Mouse (Mus musculus) MEL (cell line): ENCODE data around the gene Gatad1. TPM values are rescaled to one million over a fixed set of nuclear protein-coding genes. Genes with fewer than 3 reads are reported as not detected.

ENCODE experiments used
- DNase-seq: peaks from one replicate; pipeline ENCODE4 v3.0.0; 2011; ENCODE audit warnings: low read depth, low spot score
- H3K27ac ChIP-seq: 2 replicates; pipeline ENCODE4 v1.5.1; 2012; ENCODE audit warnings: low read depth, mild to moderate bottlenecking, control low read depth, low read length, moderate library complexity; ENCODE audit not compliant: control insufficient read depth
- H3K27me3 ChIP-seq, 2 experiments: fragments of 150-350 bp in 1 of 2; sonication (generic) in 1 of 2; 2 replicates each; pipeline ENCODE4 v1.6.1; 2012; ENCODE audit warnings: low read length in 2 of 2, mild to moderate bottlenecking in 2 of 2, improper control_type of control experiment in 1 of 2, moderate library complexity in 1 of 2; ENCODE audit not compliant: insufficient read depth in 2 of 2, control insufficient read depth in 1 of 2
- H3K36me3 ChIP-seq, 2 experiments: 2 replicates each; pipeline ENCODE4 v1.6.1; 2012 to 2014; ENCODE audit warnings: low read length in 2 of 2, improper control_type of control experiment in 1 of 2, inconsistent platforms in 1 of 2, mild to moderate bottlenecking in 1 of 2; ENCODE audit not compliant: insufficient read depth in 2 of 2, control insufficient read depth in 1 of 2
- H3K4me1 ChIP-seq, 2 experiments: fragments of 150-350 bp in 1 of 2; sonication (generic) in 1 of 2; 2 replicates each; pipeline ENCODE4 v1.6.1; 2012; ENCODE audit warnings: low read length in 2 of 2, improper control_type of control experiment in 1 of 2, mild to moderate bottlenecking in 1 of 2; ENCODE audit not compliant: insufficient read depth in 2 of 2, control insufficient read depth in 1 of 2
- H3K4me3 ChIP-seq, 2 experiments: fragments of 150-350 bp in 1 of 2; sonication (generic) in 1 of 2; 2 replicates each; pipeline ENCODE4 v1.5.1; 2012; ENCODE audit warnings: low read depth in 2 of 2, low read length in 2 of 2, mild to moderate bottlenecking in 2 of 2, moderate library complexity in 2 of 2, control low read depth in 1 of 2, improper control_type of control experiment in 1 of 2; ENCODE audit not compliant: control insufficient read depth in 1 of 2, insufficient read depth in 1 of 2
- H3K79me2 ChIP-seq: 2 replicates; pipeline ENCODE4 v1.6.1; 2012; ENCODE audit warnings: mild to moderate bottlenecking, low read length, moderate library complexity; ENCODE audit not compliant: control insufficient read depth, poor library complexity, insufficient read depth
- H3K9ac ChIP-seq: 2 replicates; pipeline ENCODE4 v1.6.1; 2012; ENCODE audit warnings: low read depth, mild to moderate bottlenecking, control low read depth, low read length, moderate library complexity; ENCODE audit not compliant: control insufficient read depth, poor library complexity, severe bottlenecking
- H3K9me3 ChIP-seq: fragments of 150-350 bp; sonication (generic); replicated peaks from 2 replicates; pipeline ENCODE4 v1.6.1; 2012; ENCODE audit warnings: mild to moderate bottlenecking, low read length, improper control_type of control experiment, moderate library complexity; ENCODE audit not compliant: insufficient read depth
- BHLHE40 ChIP-seq: IDR thresholded peaks from 2 replicates; pipeline ENCODE4 v1.6.1; 2012; ENCODE audit warnings: low read depth, mild to moderate bottlenecking, inconsistent platforms, low read length, improper control_type of control experiment, borderline replicate concordance
- CHD1 ChIP-seq: IDR thresholded peaks from 2 replicates; pipeline ENCODE4 v1.6.1; 2012; ENCODE audit warnings: low read depth, mild to moderate bottlenecking, inconsistent platforms, low read length, improper control_type of control experiment
- CHD2 ChIP-seq: IDR thresholded peaks from 2 replicates; pipeline ENCODE4 v1.6.1; 2011; ENCODE audit warnings: low read length, improper control_type of control experiment
- CTCF ChIP-seq, 3 experiments: IDR thresholded peaks in 2 of 3; conservative IDR thresholded peaks in 1 of 3; 2 replicates each; pipeline ENCODE4 v1.5.1; 2011 to 2012; ENCODE audit warnings: low read length in 3 of 3, low read depth in 2 of 3, mild to moderate bottlenecking in 2 of 3, improper control_type of control experiment in 1 of 3, inconsistent platforms in 1 of 3, mixed read lengths in 1 of 3, moderate library complexity in 1 of 3; ENCODE audit not compliant: control insufficient read depth in 1 of 3, insufficient read depth in 1 of 3, poor library complexity in 1 of 3, severe bottlenecking in 1 of 3
- E2F4 ChIP-seq: IDR thresholded peaks from 2 replicates; pipeline ENCODE4 v1.6.1; 2011; ENCODE audit warnings: low read depth, low read length, improper control_type of control experiment, borderline replicate concordance
- EP300 ChIP-seq, 2 experiments: IDR thresholded peaks; 2 replicates each; pipeline ENCODE4 v1.6.1; 2011; ENCODE audit warnings: improper control_type of control experiment in 2 of 2, low read length in 2 of 2, low read depth in 1 of 2, mild to moderate bottlenecking in 1 of 2
- GABPA ChIP-seq: IDR thresholded peaks from 2 replicates; pipeline ENCODE4 v1.6.1; 2012; ENCODE audit warnings: low read depth, mild to moderate bottlenecking, inconsistent platforms, low read length, improper control_type of control experiment, moderate library complexity
- GATA1 ChIP-seq: IDR thresholded peaks from 2 replicates; pipeline ENCODE4 v1.6.1; 2011; ENCODE audit warnings: low read depth, low read length, improper control_type of control experiment
- HCFC1 ChIP-seq: IDR thresholded peaks from 2 replicates; pipeline ENCODE4 v1.6.1; 2012; ENCODE audit warnings: low read depth, mild to moderate bottlenecking, inconsistent platforms, low read length, improper control_type of control experiment, moderate library complexity
- JUND ChIP-seq: IDR thresholded peaks from 2 replicates; pipeline ENCODE4 v1.6.1; 2011; ENCODE audit warnings: low read depth, mild to moderate bottlenecking, improper control_type of control experiment, low read length
- KAT2A ChIP-seq: conservative IDR thresholded peaks from 2 replicates; pipeline ENCODE4 v1.6.1; 2012; ENCODE audit warnings: low read depth, low read length, improper control_type of control experiment, inconsistent platforms
- MAFK ChIP-seq: IDR thresholded peaks from 2 replicates; pipeline ENCODE4 v1.6.1; 2011; ENCODE audit warnings: low read depth, mild to moderate bottlenecking, low read length, improper control_type of control experiment, borderline replicate concordance
- MAX ChIP-seq: IDR thresholded peaks from 2 replicates; pipeline ENCODE4 v1.6.1; 2011; ENCODE audit warnings: low read length, improper control_type of control experiment
- MAZ ChIP-seq: IDR thresholded peaks from 2 replicates; pipeline ENCODE4 v1.6.1; 2012; ENCODE audit warnings: low read depth, mild to moderate bottlenecking, inconsistent platforms, low read length, improper control_type of control experiment
- MEF2A ChIP-seq: IDR thresholded peaks from 2 replicates; pipeline ENCODE4 v1.6.1; 2014; ENCODE audit warnings: low read depth, mild to moderate bottlenecking, inconsistent platforms, low read length, improper control_type of control experiment; ENCODE audit not compliant: poor library complexity, insufficient replicate concordance, severe bottlenecking; ENCODE audit errors: extremely low read depth
- MXI1 ChIP-seq: IDR thresholded peaks from 2 replicates; pipeline ENCODE4 v1.6.1; 2011; ENCODE audit warnings: mild to moderate bottlenecking, low read depth, low read length, improper control_type of control experiment
- MYC ChIP-seq: IDR thresholded peaks from 2 replicates; pipeline ENCODE4 v1.6.1; 2011; ENCODE audit warnings: low read depth, mild to moderate bottlenecking, low read length, improper control_type of control experiment, moderate library complexity
- NELFE ChIP-seq: IDR thresholded peaks from 2 replicates; pipeline ENCODE4 v1.6.1; 2011; ENCODE audit warnings: low read depth, low read length, improper control_type of control experiment
- NRF1 ChIP-seq: IDR thresholded peaks from 2 replicates; pipeline ENCODE4 v1.6.1; 2014; ENCODE audit warnings: low read depth, mild to moderate bottlenecking, inconsistent platforms, low read length, improper control_type of control experiment, moderate library complexity; ENCODE audit not compliant: poor library complexity, insufficient read depth, severe bottlenecking
- POLR2A ChIP-seq, 2 experiments: IDR thresholded peaks; 2 replicates each; pipeline ENCODE4 v1.6.1; 2011 to 2012; ENCODE audit warnings: low read length in 2 of 2, mild to moderate bottlenecking in 2 of 2, control low read depth in 1 of 2, improper control_type of control experiment in 1 of 2, low read depth in 1 of 2, moderate library complexity in 1 of 2; ENCODE audit not compliant: control insufficient read depth in 1 of 2, insufficient read depth in 1 of 2, poor library complexity in 1 of 2
- POLR2AphosphoS2 ChIP-seq: IDR thresholded peaks from 2 replicates; pipeline ENCODE4 v1.6.1; 2011; ENCODE audit warnings: low read length, improper control_type of control experiment
- POLR2AphosphoS5 ChIP-seq: IDR thresholded peaks from 2 replicates; pipeline ENCODE4 v1.6.1; 2012; ENCODE audit warnings: low read depth, borderline replicate concordance, mild to moderate bottlenecking, inconsistent platforms, low read length, moderate library complexity, mixed read lengths
- RAD21 ChIP-seq: IDR thresholded peaks from 2 replicates; pipeline ENCODE4 v1.6.1; 2011; ENCODE audit warnings: mild to moderate bottlenecking, low read depth, low read length, improper control_type of control experiment
- RCOR1 ChIP-seq: IDR thresholded peaks from 2 replicates; pipeline ENCODE4 v1.6.1; 2012; ENCODE audit warnings: low read depth, mild to moderate bottlenecking, inconsistent platforms, low read length, improper control_type of control experiment
- SIN3A ChIP-seq: IDR thresholded peaks from 2 replicates; pipeline ENCODE4 v1.6.1; 2012; ENCODE audit warnings: low read length, improper control_type of control experiment, inconsistent platforms
- SMC3 ChIP-seq: IDR thresholded peaks from 2 replicates; pipeline ENCODE4 v1.6.1; 2011; ENCODE audit warnings: low read depth, low read length, improper control_type of control experiment
- TAL1 ChIP-seq: IDR thresholded peaks from 2 replicates; pipeline ENCODE4 v1.6.1; 2012; ENCODE audit warnings: mild to moderate bottlenecking, inconsistent platforms, low read length, moderate library complexity, mixed read lengths
- TBP ChIP-seq: IDR thresholded peaks from 2 replicates; pipeline ENCODE4 v1.8.0; 2011; ENCODE audit warnings: low read depth, low read length, improper control_type of control experiment
- TCF12 ChIP-seq: IDR thresholded peaks from 2 replicates; pipeline ENCODE4 v1.6.1; 2014; ENCODE audit warnings: low read depth, mild to moderate bottlenecking, inconsistent platforms, low read length, improper control_type of control experiment, moderate library complexity
- UBTF ChIP-seq: IDR thresholded peaks from 2 replicates; pipeline ENCODE4 v1.6.1; 2012; ENCODE audit warnings: low read depth, mild to moderate bottlenecking, inconsistent platforms, low read length, improper control_type of control experiment, moderate library complexity, borderline replicate concordance; ENCODE audit not compliant: insufficient read depth
- USF1 ChIP-seq: IDR thresholded peaks from 2 replicates; pipeline ENCODE4 v1.6.1; 2014; ENCODE audit warnings: low read depth, mild to moderate bottlenecking, inconsistent platforms, low read length, improper control_type of control experiment, moderate library complexity
- USF2 ChIP-seq, 2 experiments: IDR thresholded peaks; 2 replicates each; pipeline ENCODE4 v1.6.1; 2011 to 2012; ENCODE audit warnings: improper control_type of control experiment in 2 of 2, low read length in 2 of 2, borderline replicate concordance in 1 of 2, inconsistent platforms in 1 of 2, low read depth in 1 of 2, mild to moderate bottlenecking in 1 of 2; ENCODE audit not compliant: insufficient read depth in 1 of 2
- ZC3H11A ChIP-seq: IDR thresholded peaks from 2 replicates; pipeline ENCODE4 v1.6.1; 2012; ENCODE audit warnings: low read depth, mild to moderate bottlenecking, inconsistent platforms, low read length, improper control_type of control experiment
- ZKSCAN1 ChIP-seq: IDR thresholded peaks from 2 replicates; pipeline ENCODE4 v1.6.1; 2012; ENCODE audit warnings: low read depth, mild to moderate bottlenecking, inconsistent platforms, low read length, improper control_type of control experiment, moderate library complexity
- ZNF384 ChIP-seq: IDR thresholded peaks from 2 replicates; pipeline ENCODE4 v1.6.1; 2012; ENCODE audit warnings: low read depth, mild to moderate bottlenecking, inconsistent platforms, low read length, improper control_type of control experiment
- polyA plus RNA-seq, 2 experiments: library from polyadenylated mRNA; stranded (reverse) in 1 of 2; unstranded in 1 of 2; fragments of >175 nt in 1 of 2; fragments of >200 nt in 1 of 2; gene quantifications; 2 replicates each; pipeline versions ENCODE4 v1.2.1 to v1.2.4; 2012; ENCODE audit warnings: low replicate concordance in 2 of 2, low read depth in 1 of 2; ENCODE audit not compliant: insufficient read length in 2 of 2, insufficient read depth in 1 of 2, missing spikeins in 1 of 2
- total RNA-seq: library from RNA; depleted of rRNA; stranded (reverse); fragments of 300-350 nt; gene quantifications from 2 replicates; pipeline ENCODE4 v1.2.3, GENCODE M21; 2012

Gatad1 gene
- total and polyA plus RNA-seq, 3 experiments, result 119 to 564 (median 186) TPM

DNA sequence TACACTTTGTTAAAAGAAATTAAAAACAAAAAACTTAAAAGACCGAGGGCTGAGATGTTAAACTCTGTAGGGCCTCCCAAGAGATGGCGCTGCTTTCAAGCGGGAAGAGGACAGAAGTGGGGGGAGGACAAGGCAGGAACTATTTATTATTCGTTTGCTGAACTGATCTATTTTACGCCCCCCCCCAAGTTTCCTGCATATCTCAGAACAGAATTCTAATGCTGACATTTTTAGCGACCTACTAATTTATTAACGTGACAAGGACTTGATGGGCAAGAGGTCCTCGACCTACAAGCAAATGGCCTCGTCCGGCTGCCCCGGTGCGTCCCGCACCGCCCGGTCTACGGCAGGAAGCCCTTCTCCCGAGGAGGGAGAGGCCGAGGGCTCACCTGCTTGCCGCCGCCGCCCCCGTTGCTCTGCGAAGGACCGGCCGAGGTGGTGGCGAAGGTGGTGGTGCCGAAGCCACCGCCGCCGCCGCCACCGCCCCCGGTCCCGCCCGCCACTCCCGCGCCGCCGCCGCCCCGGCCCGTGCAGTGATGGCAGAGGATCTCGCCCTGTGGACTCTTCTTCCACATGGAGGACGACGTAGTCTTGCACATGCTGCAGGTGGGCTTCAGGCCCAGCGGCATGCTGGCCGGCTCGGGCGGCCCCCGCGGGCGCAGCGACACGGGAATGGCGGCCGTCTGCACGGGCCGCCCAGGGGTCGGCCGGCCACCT is 9.8 kb downstream of the Gatad1 start:
- Histone ChIP-seq H3K4me3 (peak overlapping the region; percentile 79 to 90), H3K4me1 (peaks cover 8 to 28% of the 10 kb centered on the region in 2 experiments), H3K36me3 (peaks cover 22 to 32% of the 10 kb centered on the region in 2 experiments), H3K9me3 (no peaks in the 10 kb centered on the region), H3K79me2 (peaks cover 25% of the 10 kb centered on the region), H3K27ac (peak overlapping the region; percentile 77), H3K9ac (peak overlapping the region; percentile 85), H3K27me3 (no peaks in the 10 kb centered on the region)
- peak; percentile 85 for DNase-seq
- no peak; the same call in 1 of the 2 replicates for TF ChIP-seq RCOR1
- no peak for TF ChIP-seq MEF2A
- no peak for TF ChIP-seq CHD2
- 0 out of 2 replicates have a peak, but pooled peaks have one; percentile 19 for TF ChIP-seq TBP
- TF ChIP-seq MAX, result peak; percentile 22; the same call in 1 of the 2 replicates
- TF ChIP-seq MXI1, result peak; percentile 30
- TF ChIP-seq EP300 (IDR thresholded peaks at IDR 0.05; ENCODE audit: low read depth in 1 of 2, low read length in 2 of 2), result no peak
- peak; percentile 18 to 72 (median 70); a peak in 4 of 6 replicates for TF ChIP-seq CTCF (IDR thresholded peaks at IDR 0.05 in 2 of 3, conservative IDR thresholded peaks at IDR 0.05 in 1 of 3; ENCODE audit: control insufficient read depth in 1 of 3, insufficient read depth in 1 of 3, low read depth in 2 of 3, low read length in 3 of 3, poor library complexity in 1 of 3, severe bottlenecking in 1 of 3)
- peak; percentile 72; the same call in 1 of the 2 replicates for TF ChIP-seq E2F4
- no peak for TF ChIP-seq USF2 (IDR thresholded peaks at IDR 0.05; ENCODE audit: borderline replicate concordance in 1 of 2, insufficient read depth in 1 of 2, low read depth in 1 of 2, low read length in 2 of 2)
- no peak for TF ChIP-seq GABPA
- peak; percentile 92; the same call in 1 of the 2 replicates for TF ChIP-seq CHD1
- TF ChIP-seq JUND, result 0 out of 2 replicates have a peak, but pooled peaks have one; percentile 36
- TF ChIP-seq POLR2AphosphoS2, result no peak
- TF ChIP-seq NRF1, result no peak
- no peak for TF ChIP-seq USF1
- TF ChIP-seq KAT2A, result no peak
- TF ChIP-seq NELFE, result no peak
- TF ChIP-seq RAD21, result peak; percentile 79
- TF ChIP-seq POLR2A (IDR thresholded peaks at IDR 0.05; ENCODE audit: control insufficient read depth in 1 of 2, insufficient read depth in 1 of 2, low read depth in 1 of 2, low read length in 2 of 2, poor library complexity in 1 of 2), result no peak
- TF ChIP-seq TCF12, result no peak
- no peak for TF ChIP-seq UBTF
- peak; percentile 67 for TF ChIP-seq SMC3
- peak; percentile 88 for TF ChIP-seq MAZ
- TF ChIP-seq TAL1, result no peak
- TF ChIP-seq GATA1, result no peak
- peak; percentile 51 for TF ChIP-seq ZC3H11A
- no peak for TF ChIP-seq ZKSCAN1
- TF ChIP-seq ZNF384, result 0 out of 2 replicates have a peak, but pooled peaks have one; percentile 29
- no peak for TF ChIP-seq POLR2AphosphoS5
- no peak for TF ChIP-seq MAFK
- 0 out of 2 replicates have a peak, but pooled peaks have one; percentile 51 for TF ChIP-seq HCFC1
- 0 out of 2 replicates have a peak, but pooled peaks have one; percentile 61 for TF ChIP-seq MYC
- TF ChIP-seq BHLHE40, result no peak
- peak; percentile 86 for TF ChIP-seq SIN3A
